Mouse (Mus musculus) cortical plate, adult 2 months (tissue): ENCODE measurements around the gene Plekhb1.

Source experiments
- CTCF ChIP-seq: fragments of 200-500 bp; IDR thresholded peaks from 2 replicates; pipeline ENCODE4 v1.5.1; 2011; ENCODE audit warnings: mild to moderate bottlenecking, control low read depth, low read length; ENCODE audit not compliant: insufficient read depth; ENCODE audit errors: extremely low read depth
- POLR2A ChIP-seq: fragments of 200-500 bp; IDR thresholded peaks from 2 replicates; pipeline ENCODE4 v1.6.1; 2011; ENCODE audit warnings: mild to moderate bottlenecking, low read length, control low read depth; ENCODE audit not compliant: insufficient read depth; ENCODE audit errors: extremely low read depth

DNA sequence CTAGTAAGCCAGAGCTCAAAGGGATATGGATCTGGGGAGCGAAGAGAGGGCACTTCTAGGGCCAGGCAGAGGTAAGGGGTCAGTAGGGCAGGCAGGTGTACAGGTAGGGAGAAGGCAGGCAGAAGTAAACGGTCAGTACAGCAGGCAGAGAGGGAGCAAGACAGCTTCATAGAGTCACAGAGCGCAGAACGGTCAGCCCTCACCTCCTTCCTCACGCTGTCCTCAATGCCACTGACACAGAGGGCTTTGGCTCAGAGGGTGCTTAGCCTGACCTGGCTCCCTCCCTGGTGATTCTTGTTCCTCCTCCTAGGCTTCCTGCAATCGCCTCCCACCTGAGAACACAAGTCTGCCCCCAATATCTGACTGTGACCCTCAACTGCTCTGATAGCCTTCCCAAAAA lies 11.8 kb downstream of the Plekhb1 start:
- TF ChIP-seq POLR2A (no peak), CTCF (no peak)
